Mouse (Mus musculus): ENCODE results near the gene Pianp. TPM values are rescaled to one million over a fixed set of nuclear protein-coding genes. Genes with fewer than 3 reads are reported as not detected.

Gene Pianp
- polyA plus RNA-seq, 1 experiment, result 5.4 TPM

- no peak for TF ChIP-seq POLR2A (IDR thresholded peaks at IDR 0.05; ENCODE audit: low read depth, low read length)
- TF ChIP-seq CTCF (IDR thresholded peaks at IDR 0.05; ENCODE audit: extremely low read depth, insufficient read depth, insufficient read length, insufficient replicate concordance), result no peak
- H3K4me1 ChIP-seq (ENCODE audit: control insufficient read depth, insufficient read depth, insufficient read length), result peaks cover 4% of the 10 kb centered on the region; the same call in 1 of the 2 replicates
- H3K4me3 ChIP-seq (ENCODE audit: extremely low read depth, insufficient read depth, insufficient read length), result no peak overlapping the region
- 86% methylated on average over 7 of the region's 7 CpGs for WGBS
- peaks cover 17% of the 10 kb centered on the region for H3K36me3 ChIP-seq (ENCODE audit: control insufficient read depth, insufficient read depth, low read length)
- no peak for DNase-seq (ENCODE audit: low read depth in 1 of 2, low spot score in 2 of 2)
- H3K27me3 ChIP-seq (ENCODE audit: control insufficient read depth, insufficient read depth, low read length), result no peaks in the 10 kb centered on the region
- no peak overlapping the region for H3K27ac ChIP-seq (ENCODE audit: insufficient read depth, low read length)
Measured at GRCm38 (mm10) chr6:125042081-125042480, 45.6 kb downstream of the Pianp start.

GRCm38 (mm10) chr6:125046691-125047090 lies 50.2 kb downstream of the Pianp start:
- Histone ChIP-seq H3K4me3 (ENCODE audit: extremely low read depth, insufficient read depth, insufficient read length) (no peak overlapping the region), H3K27me3 (ENCODE audit: control insufficient read depth, insufficient read depth, low read length) (no peaks in the 10 kb centered on the region), H3K27ac (ENCODE audit: insufficient read depth, low read length) (no peak overlapping the region), H3K36me3 (ENCODE audit: control insufficient read depth, insufficient read depth, low read length) (peaks cover 47% of the 10 kb centered on the region), H3K4me1 (ENCODE audit: control insufficient read depth, insufficient read depth, insufficient read length) (no peaks in the 10 kb centered on the region)
- 39% methylated on average over 5 of the region's 5 CpGs for WGBS
- DNase-seq (ENCODE audit: low read depth in 1 of 2, low spot score in 2 of 2), result peak; percentile 28 to 71
- peak; percentile 72; the same call in 1 of the 2 replicates for TF ChIP-seq CTCF (IDR thresholded peaks at IDR 0.05; ENCODE audit: extremely low read depth, insufficient read depth, insufficient read length, insufficient replicate concordance)
- TF ChIP-seq POLR2A (IDR thresholded peaks at IDR 0.05; ENCODE audit: low read depth, low read length), result no peak

- H3K4me1 ChIP-seq (ENCODE audit: control insufficient read depth, insufficient read depth, insufficient read length), result no peaks in the 10 kb centered on the region
- H3K27ac ChIP-seq (ENCODE audit: insufficient read depth, low read length), result no peak within 1 kb of the TSS
- DNase-seq (ENCODE audit: low read depth in 1 of 2, low spot score in 2 of 2), result no peak
- no peaks in the 10 kb centered on the region for H3K27me3 ChIP-seq (ENCODE audit: control insufficient read depth, insufficient read depth, low read length)
- WGBS, result 84% methylated on average over 20 of the region's 20 CpGs
- H3K4me3 ChIP-seq (ENCODE audit: extremely low read depth, insufficient read depth, insufficient read length), result no peak within 1 kb of the TSS
- peaks cover 45% of the 10 kb centered on the region for H3K36me3 ChIP-seq (ENCODE audit: control insufficient read depth, insufficient read depth, low read length)
- TF ChIP-seq POLR2A (IDR thresholded peaks at IDR 0.05; ENCODE audit: low read depth, low read length) (no peak), CTCF (IDR thresholded peaks at IDR 0.05; ENCODE audit: extremely low read depth, insufficient read depth, insufficient read length, insufficient replicate concordance) (no peak)
Measured at GRCm38 (mm10) chr6:125049678-125050077, 53.2 kb downstream of the Pianp start, which contains the start of gene Acrbp. Gene Acrbp (plus strand): TSS chr6:125049689.

GRCm38 (mm10) chr6:125051237-125051636 lies 54.7 kb downstream of the Pianp start:
- H3K4me3 ChIP-seq (ENCODE audit: extremely low read depth, insufficient read depth, insufficient read length), result no peak overlapping the region
- peaks cover 36% of the 10 kb centered on the region for H3K36me3 ChIP-seq (ENCODE audit: control insufficient read depth, insufficient read depth, low read length)
- 78% methylated on average over 5 of the region's 5 CpGs for WGBS
- H3K4me1 ChIP-seq (ENCODE audit: control insufficient read depth, insufficient read depth, insufficient read length), result no peaks in the 10 kb centered on the region
- H3K27me3 ChIP-seq (ENCODE audit: control insufficient read depth, insufficient read depth, low read length), result no peaks in the 10 kb centered on the region
- no peak for DNase-seq (ENCODE audit: low read depth in 1 of 2, low spot score in 2 of 2)
- H3K27ac ChIP-seq (ENCODE audit: insufficient read depth, low read length), result no peak overlapping the region
- TF ChIP-seq CTCF (IDR thresholded peaks at IDR 0.05; ENCODE audit: extremely low read depth, insufficient read depth, insufficient read length, insufficient replicate concordance), result peak; percentile 10; the same call in 1 of the 2 replicates
- no peak for TF ChIP-seq POLR2A (IDR thresholded peaks at IDR 0.05; ENCODE audit: low read depth, low read length)

Other genes starting within 250 kb of the Pianp start
- gene Gm45234, start 240.7 kb upstream of the Pianp start, polyA plus RNA-seq (2012; rRNA removed), result not detected in 2 replicates
- gene Atn1, start 240.2 kb upstream of the Pianp start, polyA plus RNA-seq (2012; rRNA removed), result 37.4 and 41.3 TPM in 2 replicates
- gene Eno2, start 227.0 kb upstream of the Pianp start, polyA plus RNA-seq (2012; rRNA removed), result 2.9 and 3.2 TPM in 2 replicates
- gene Lrrc23, start 217.0 kb upstream of the Pianp start, polyA plus RNA-seq (2012; rRNA removed), result 1.2 and 1.8 TPM in 2 replicates
- 10.3 and 13.5 TPM in 2 replicates for gene Spsb2, start 188.0 kb upstream of the Pianp start, polyA plus RNA-seq (2012; rRNA removed)
- 74.7 and 89.3 TPM in 2 replicates for gene Tpi1, start 182.4 kb upstream of the Pianp start, polyA plus RNA-seq (2012; rRNA removed)
- 53.8 and 65.3 TPM in 2 replicates for gene Usp5, start 167.2 kb upstream of the Pianp start, polyA plus RNA-seq (2012; rRNA removed)
- 30.4 and 39.0 TPM in 2 replicates for gene Cdca3, start 167.1 kb upstream of the Pianp start, polyA plus RNA-seq (2012; rRNA removed)
- 0.13 and 0.37 TPM in 2 replicates for gene Gnb3, start 156.4 kb upstream of the Pianp start, polyA plus RNA-seq (2012; rRNA removed)
- 9.3 and 10.8 TPM in 2 replicates for gene P3h3, start 138.9 kb upstream of the Pianp start, polyA plus RNA-seq (2012; rRNA removed)
- 2.7 and 3.0 TPM in 2 replicates for gene Gpr162, start 132.7 kb upstream of the Pianp start, polyA plus RNA-seq (2012; rRNA removed)
- gene Cd4, start 108.5 kb upstream of the Pianp start, polyA plus RNA-seq (2012; rRNA removed), result 34.2 and 35.9 TPM in 2 replicates
- gene Lag3, start 85.0 kb upstream of the Pianp start, polyA plus RNA-seq (2012; rRNA removed), result 10.9 and 18.2 TPM in 2 replicates
- 450 and 549 TPM in 2 replicates for gene Ptms, start 76.6 kb upstream of the Pianp start, polyA plus RNA-seq (2012; rRNA removed)
- gene Mlf2, start 65.3 kb upstream of the Pianp start, polyA plus RNA-seq (2012; rRNA removed), result 125 and 140 TPM in 2 replicates
- 106 and 116 TPM in 2 replicates for gene Cops7a, start 31.2 kb upstream of the Pianp start, polyA plus RNA-seq (2012; rRNA removed)
- gene Zfp384, start 12.5 kb downstream of the Pianp start, polyA plus RNA-seq (2012; rRNA removed), result 52.2 and 54.3 TPM in 2 replicates
- 31.8 and 36.2 TPM in 2 replicates for gene Ing4, start 43.1 kb downstream of the Pianp start, polyA plus RNA-seq (2012; rRNA removed)
- gene Acrbp, start 53.0 kb downstream of the Pianp start, polyA plus RNA-seq (2012; rRNA removed), result 34.4 and 35.8 TPM in 2 replicates
- gene Lpar5, start 71.2 kb downstream of the Pianp start, polyA plus RNA-seq (2012; rRNA removed), result 62.1 and 64.3 TPM in 2 replicates
- 87.4 and 196 TPM in 2 replicates for gene Chd4, start 99.3 kb downstream of the Pianp start, polyA plus RNA-seq (2012; rRNA removed)
- gene Nop2, start 135.2 kb downstream of the Pianp start, polyA plus RNA-seq (2012; rRNA removed), result 14.0 and 16.2 TPM in 2 replicates
- 58.0 and 66.8 TPM in 2 replicates for gene Iffo1, start 148.5 kb downstream of the Pianp start, polyA plus RNA-seq (2012; rRNA removed)
- 1,160 and 1,333 TPM in 2 replicates for gene Gapdh, start 169.8 kb downstream of the Pianp start, polyA plus RNA-seq (2012; rRNA removed)
- gene Ncapd2, start 195.0 kb downstream of the Pianp start, polyA plus RNA-seq (2012; rRNA removed), result 84.6 and 110 TPM in 2 replicates
- 21.2 and 29.4 TPM in 2 replicates for gene Mrpl51, start 195.1 kb downstream of the Pianp start, polyA plus RNA-seq (2012; rRNA removed)
- gene Vamp1, start 218.9 kb downstream of the Pianp start, polyA plus RNA-seq (2012; rRNA removed), result 41.7 and 46.8 TPM in 2 replicates
- 24.4 and 38.0 TPM in 2 replicates for gene Tapbpl, start 235.2 kb downstream of the Pianp start, polyA plus RNA-seq (2012; rRNA removed)
- 87.3 and 98.7 TPM in 2 replicates for gene Cd27, start 240.3 kb downstream of the Pianp start, polyA plus RNA-seq (2012; rRNA removed)